Mouse (Mus musculus): ENCODE data around the gene Lrrc10b. TPM values are rescaled to one million over a fixed set of nuclear protein-coding genes. Genes with fewer than 3 reads are reported as not detected.

The Lrrc10b gene
- polyA plus RNA-seq, 1 experiment from 2014 or later, result 0.78 TPM

DNA sequence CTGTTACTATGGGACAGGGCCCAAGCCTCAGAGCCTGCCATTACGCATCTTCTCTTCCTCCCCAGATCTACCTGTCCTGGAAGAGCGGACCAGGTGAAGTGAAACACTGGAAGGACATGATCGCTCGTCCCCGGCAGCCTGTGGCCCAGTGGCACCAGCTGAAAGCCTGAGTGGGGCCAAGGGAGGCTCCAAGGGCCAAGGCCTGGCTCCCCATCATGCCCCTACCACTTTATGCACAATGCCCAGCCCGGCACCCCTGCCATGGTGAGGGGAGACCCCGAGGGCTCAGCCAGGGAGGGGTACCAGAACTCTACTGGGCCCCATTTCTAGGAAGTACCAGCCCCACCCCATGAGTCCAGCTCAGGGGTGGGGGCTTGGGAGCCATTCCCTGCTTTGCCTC lies 9.0 kb downstream of the Lrrc10b start:
- no peaks in the 10 kb centered on the region for H3K4me1 ChIP-seq (ENCODE audit: insufficient read depth)
- H3K4me3 ChIP-seq (ENCODE audit: low read depth, low read length), result no peak overlapping the region
- H3K4me2 ChIP-seq, result no peak overlapping the region
- WGBS, result 92% methylated on average over 7 of the region's 7 CpGs
- H3K9me3 ChIP-seq (ENCODE audit: low read depth, low read length), result no peaks in the 10 kb centered on the region
- no peak for TF ChIP-seq CTCF (IDR thresholded peaks at IDR 0.05; ENCODE audit: low read depth)
- H3K9ac ChIP-seq, result no peak overlapping the region
- ATAC-seq (ENCODE audit: insufficient read depth), result no peak
- no peaks in the 10 kb centered on the region for H3K36me3 ChIP-seq (ENCODE audit: insufficient read depth)
- H3K27ac ChIP-seq (ENCODE audit: low read depth), result no peak overlapping the region
- H3K27me3 ChIP-seq (ENCODE audit: insufficient read depth, low read length), result 0 out of 2 replicates have a peak, but pooled peaks cover 3% of the 10 kb centered on the region
- no peak for DNase-seq

DNA sequence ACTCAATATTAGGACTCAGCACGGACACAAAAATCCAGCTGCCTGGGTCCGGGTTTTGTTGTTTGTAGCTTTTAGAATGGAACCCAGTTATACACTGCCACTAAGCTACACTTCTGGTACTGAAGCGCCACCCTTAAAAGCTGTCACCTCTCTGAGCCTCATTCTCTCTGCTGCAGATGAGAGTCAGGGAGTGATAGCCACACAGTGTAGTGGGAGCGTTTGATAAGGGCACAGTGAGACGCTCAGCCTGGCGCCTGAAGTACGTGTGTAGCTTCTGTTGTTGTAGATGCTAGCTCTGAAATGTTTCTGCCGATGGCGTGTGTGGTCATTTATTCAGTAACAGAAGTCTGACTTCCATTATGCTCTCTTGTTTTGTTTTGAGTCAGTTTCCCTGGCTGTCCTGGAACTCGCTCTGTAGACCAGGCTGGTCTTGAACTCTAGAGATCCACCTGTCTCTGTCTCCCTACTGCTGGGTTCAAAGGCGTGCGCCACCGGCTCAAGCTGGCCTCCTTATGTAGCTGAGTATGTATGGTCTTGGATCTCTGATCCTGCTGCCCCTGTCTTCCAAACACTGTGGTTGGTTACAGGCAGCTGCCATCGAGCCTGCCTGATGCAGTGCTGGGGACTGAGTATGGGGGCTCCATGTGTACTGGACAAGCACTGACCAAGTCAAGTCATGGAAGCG lies 12.4 kb downstream of the Lrrc10b start:
- WGBS, result 83% methylated on average over 15 of the region's 15 CpGs
- Histone ChIP-seq H3K9ac (no peak overlapping the region), H3K4me1 (ENCODE audit: insufficient read depth) (no peaks in the 10 kb centered on the region), H3K27ac (ENCODE audit: low read depth) (no peak overlapping the region), H3K9me3 (ENCODE audit: low read depth, low read length) (no peaks in the 10 kb centered on the region), H3K4me2 (no peak overlapping the region), H3K27me3 (ENCODE audit: insufficient read depth, low read length) (no peaks in the 10 kb centered on the region), H3K4me3 (ENCODE audit: low read depth, low read length) (no peak overlapping the region), H3K36me3 (ENCODE audit: insufficient read depth) (no peaks in the 10 kb centered on the region)
- ATAC-seq (ENCODE audit: insufficient read depth) (no peak), DNase-seq (no peak)
- no peak for TF ChIP-seq CTCF (IDR thresholded peaks at IDR 0.05; ENCODE audit: low read depth)

DNA sequence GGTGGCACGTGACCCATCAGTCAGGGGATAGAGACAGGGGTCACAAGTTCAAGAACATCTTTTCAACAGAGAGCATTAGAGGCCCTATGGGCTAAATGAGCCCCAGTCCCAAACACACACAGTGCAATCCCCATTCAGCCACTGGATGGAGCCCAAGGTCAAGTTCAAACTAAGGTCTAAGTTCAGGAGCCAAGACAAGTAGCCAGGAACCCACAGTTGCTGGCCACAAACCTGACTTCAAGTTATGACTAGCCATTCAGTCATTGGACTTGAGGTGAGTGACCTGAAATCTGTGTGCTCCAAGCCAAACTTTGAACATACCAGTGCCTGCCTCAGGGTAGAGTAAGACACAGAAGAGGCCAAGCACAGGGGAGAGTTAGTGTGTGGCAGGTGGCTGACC lies 19.8 kb downstream of the Lrrc10b start:
- Histone ChIP-seq H3K27me3 (ENCODE audit: insufficient read depth, low read length) (peaks cover 2% of the 10 kb centered on the region; the same call in 1 of the 2 replicates), H3K4me2 (no peak overlapping the region), H3K4me3 (ENCODE audit: low read depth, low read length) (no peak overlapping the region), H3K9ac (no peak overlapping the region), H3K4me1 (ENCODE audit: insufficient read depth) (no peaks in the 10 kb centered on the region), H3K27ac (ENCODE audit: low read depth) (no peak overlapping the region), H3K9me3 (ENCODE audit: low read depth, low read length) (no peaks in the 10 kb centered on the region), H3K36me3 (ENCODE audit: insufficient read depth) (no peaks in the 10 kb centered on the region)
- 59% methylated on average over 1 of the region's 1 CpGs for WGBS
- peak; percentile 50 for TF ChIP-seq CTCF (IDR thresholded peaks at IDR 0.05; ENCODE audit: low read depth)
- DNase-seq, result no peak
- no peak for ATAC-seq (ENCODE audit: insufficient read depth)

DNA sequence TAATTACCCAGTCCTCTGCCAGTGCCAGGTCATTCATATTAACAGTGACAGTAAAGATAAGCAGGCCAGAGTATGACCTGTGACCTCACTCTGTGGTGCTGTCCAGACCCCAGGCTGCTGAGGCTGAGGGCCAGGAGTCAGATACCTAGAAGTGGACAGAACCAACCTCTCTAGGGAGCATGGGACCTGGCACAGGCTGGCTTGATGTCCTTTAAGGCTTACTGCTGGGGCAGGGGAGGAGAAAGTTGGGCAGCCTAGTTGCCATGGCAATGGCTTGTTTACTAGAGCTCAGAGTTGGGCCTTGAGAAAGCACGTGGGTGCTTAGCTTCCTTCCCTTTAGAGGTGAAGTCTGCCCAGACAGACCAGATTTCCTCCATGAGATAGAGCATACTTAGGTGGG lies 20.5 kb downstream of the Lrrc10b start:
- TF ChIP-seq CTCF (IDR thresholded peaks at IDR 0.05; ENCODE audit: low read depth), result no peak
- Histone ChIP-seq H3K4me1 (ENCODE audit: insufficient read depth) (no peaks in the 10 kb centered on the region), H3K9me3 (ENCODE audit: low read depth, low read length) (no peaks in the 10 kb centered on the region), H3K27me3 (ENCODE audit: insufficient read depth, low read length) (peaks cover 2% of the 10 kb centered on the region; the same call in 1 of the 2 replicates), H3K9ac (no peak overlapping the region), H3K4me2 (no peak overlapping the region), H3K36me3 (ENCODE audit: insufficient read depth) (no peaks in the 10 kb centered on the region), H3K27ac (ENCODE audit: low read depth) (no peak overlapping the region), H3K4me3 (ENCODE audit: low read depth, low read length) (no peak overlapping the region)
- WGBS, result 11% methylated on average over 1 of the region's 1 CpGs
- DNase-seq (no peak), ATAC-seq (ENCODE audit: insufficient read depth) (no peak)

DNA sequence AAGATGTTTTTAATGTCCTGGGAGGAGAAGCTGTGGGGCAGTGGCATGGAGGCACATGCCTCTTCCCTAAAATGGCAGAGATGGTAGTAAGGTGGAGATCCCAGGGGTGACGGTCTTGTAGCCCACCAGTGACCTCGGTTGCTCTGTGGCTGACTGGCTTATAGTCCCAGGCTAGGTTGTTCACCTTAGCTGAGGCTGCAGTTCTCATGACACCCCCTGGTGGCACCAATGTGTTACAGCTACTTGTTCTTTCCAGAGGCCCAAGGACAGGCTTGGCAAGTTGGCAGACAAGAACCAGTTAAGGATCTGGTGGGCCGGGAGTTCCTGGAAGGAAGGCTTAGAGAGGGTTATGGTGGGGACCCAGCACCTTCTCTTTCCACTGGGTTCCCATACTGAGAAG lies 21.4 kb downstream of the Lrrc10b start:
- ATAC-seq (ENCODE audit: insufficient read depth) (peak; percentile 32), DNase-seq (peak; percentile 83)

DNA sequence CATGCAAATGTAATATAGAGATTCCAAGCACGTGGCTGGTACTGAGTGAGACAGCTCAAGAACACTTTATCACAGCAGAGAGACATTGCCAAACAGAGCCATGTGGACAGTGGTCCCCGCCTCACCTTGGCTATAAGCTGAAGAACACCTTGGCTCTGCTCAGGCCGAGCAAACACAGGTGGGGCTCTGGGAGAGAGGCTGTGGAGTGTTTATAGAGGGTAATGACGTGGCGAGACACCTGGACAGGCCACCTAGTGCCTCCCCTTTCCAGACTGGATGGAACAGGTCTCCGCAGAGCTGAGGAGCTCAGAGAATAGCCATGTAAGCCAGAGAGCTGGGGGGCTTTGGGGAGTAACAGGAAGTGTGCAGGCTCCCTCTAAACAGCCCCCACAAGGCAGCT lies 22.3 kb downstream of the Lrrc10b start:
- WGBS, result 52% methylated on average over 6 of the region's 6 CpGs

More for the DNA sequence above, 21.4 kb downstream of the Lrrc10b start:
- no peak overlapping the region for H3K9ac ChIP-seq
- 21% methylated on average over 3 of the region's 3 CpGs for WGBS
- no peak overlapping the region for H3K4me3 ChIP-seq (ENCODE audit: low read depth, low read length)
- H3K27ac ChIP-seq (ENCODE audit: low read depth), result peak overlapping the region; percentile 58; the same call in 1 of the 2 replicates
- 0 out of 2 replicates have a peak overlapping the region, but pooled peaks have one; percentile 4 for H3K4me2 ChIP-seq
- peaks cover 2% of the 10 kb centered on the region; the same call in 1 of the 2 replicates for H3K27me3 ChIP-seq (ENCODE audit: insufficient read depth, low read length)
- TF ChIP-seq CTCF (IDR thresholded peaks at IDR 0.05; ENCODE audit: low read depth), result peak; percentile 90
- no peaks in the 10 kb centered on the region for H3K36me3 ChIP-seq (ENCODE audit: insufficient read depth)
- no peaks in the 10 kb centered on the region for H3K9me3 ChIP-seq (ENCODE audit: low read depth, low read length)
- H3K4me1 ChIP-seq (ENCODE audit: insufficient read depth), result no peaks in the 10 kb centered on the region

DNA sequence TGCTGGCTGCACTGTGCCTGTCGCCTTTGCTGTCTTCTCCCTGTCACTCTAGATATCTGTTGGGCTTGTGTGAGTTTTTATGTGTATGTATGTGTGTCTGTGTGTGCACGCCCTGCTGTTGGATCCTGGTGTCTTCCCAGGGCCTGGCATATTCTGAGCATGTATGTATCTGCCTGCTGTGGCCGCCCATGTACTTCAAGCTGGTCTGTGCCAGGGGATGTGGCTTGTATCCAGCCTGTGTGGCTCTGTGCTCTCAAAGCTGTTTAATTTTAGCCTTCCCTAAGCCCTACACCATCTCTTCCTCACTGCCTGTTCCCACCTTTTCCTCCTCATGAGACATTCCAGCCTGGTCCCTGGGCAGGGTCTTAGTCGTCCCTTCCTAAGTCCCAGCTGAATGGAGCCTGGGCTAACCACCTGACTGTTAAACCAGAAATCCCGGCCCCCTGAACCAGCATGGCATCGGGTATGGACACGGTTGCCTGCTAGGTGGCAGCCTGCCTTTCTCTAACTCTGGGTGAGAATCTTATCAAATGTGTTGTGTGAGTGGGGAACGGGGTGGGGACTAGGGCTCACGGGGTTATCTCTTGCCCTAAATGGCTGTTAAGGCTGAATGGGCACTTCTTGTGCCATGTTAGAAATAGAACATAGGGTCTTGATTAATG lies 23.3 kb downstream of the Lrrc10b start:
- Histone ChIP-seq H3K27me3 (ENCODE audit: insufficient read depth, low read length) (peaks cover 2% of the 10 kb centered on the region; the same call in 1 of the 2 replicates), H3K9me3 (ENCODE audit: low read depth, low read length) (no peaks in the 10 kb centered on the region), H3K9ac (no peak overlapping the region), H3K27ac (ENCODE audit: low read depth) (peak overlapping the region; percentile 59; the same call in 1 of the 2 replicates), H3K36me3 (ENCODE audit: insufficient read depth) (no peaks in the 10 kb centered on the region), H3K4me2 (no peak overlapping the region), H3K4me3 (ENCODE audit: low read depth, low read length) (no peak overlapping the region), H3K4me1 (ENCODE audit: insufficient read depth) (peaks cover 9% of the 10 kb centered on the region; the same call in 1 of the 2 replicates)
- DNase-seq (no peak), ATAC-seq (ENCODE audit: insufficient read depth) (no peak)
- WGBS, result 51% methylated on average over 9 of the region's 9 CpGs
- TF ChIP-seq CTCF (IDR thresholded peaks at IDR 0.05; ENCODE audit: low read depth), result no peak

More for the DNA sequence above, 22.3 kb downstream of the Lrrc10b start:
- ATAC-seq (ENCODE audit: insufficient read depth), result peak; percentile 71
- TF ChIP-seq CTCF (IDR thresholded peaks at IDR 0.05; ENCODE audit: low read depth), result no peak
- peak overlapping the region; percentile 58 for H3K27ac ChIP-seq (ENCODE audit: low read depth)
- 0 out of 2 replicates have a peak overlapping the region, but pooled peaks have one; percentile 22 for H3K4me2 ChIP-seq
- H3K27me3 ChIP-seq (ENCODE audit: insufficient read depth, low read length), result peaks cover 2% of the 10 kb centered on the region; the same call in 1 of the 2 replicates
- no peaks in the 10 kb centered on the region for H3K36me3 ChIP-seq (ENCODE audit: insufficient read depth)
- no peaks in the 10 kb centered on the region for H3K9me3 ChIP-seq (ENCODE audit: low read depth, low read length)
- peaks cover 7% of the 10 kb centered on the region; the same call in 1 of the 2 replicates for H3K4me1 ChIP-seq (ENCODE audit: insufficient read depth)
- H3K9ac ChIP-seq, result no peak overlapping the region
- DNase-seq, result peak; percentile 57
- no peak overlapping the region for H3K4me3 ChIP-seq (ENCODE audit: low read depth, low read length)
